Mouse (Mus musculus) cortical plate, adult 2 months (tissue): Measurements from ENCODE around the gene Alkal2. TPM values are rescaled to one million over a fixed set of nuclear protein-coding genes. Genes with fewer than 3 reads are reported as not detected.

Experiments
- H3K27ac ChIP-seq: fragments of 200-500 bp; 2 replicates; pipeline ENCODE4 v1.5.1; 2012; ENCODE audit warnings: low read length, control low read depth, inconsistent platforms; ENCODE audit not compliant: insufficient read depth
- H3K4me1 ChIP-seq: fragments of 200-500 bp; 2 replicates; pipeline ENCODE4 v1.6.1; 2011; ENCODE audit warnings: low read length; ENCODE audit not compliant: control insufficient read depth, insufficient read depth
- H3K4me3 ChIP-seq: fragments of 200-500 bp; 2 replicates; pipeline ENCODE4 v1.5.1; 2011; ENCODE audit warnings: mild to moderate bottlenecking, low read length, control low read depth; ENCODE audit not compliant: insufficient read depth
- CTCF ChIP-seq: fragments of 200-500 bp; IDR thresholded peaks from 2 replicates; pipeline ENCODE4 v1.5.1; 2011; ENCODE audit warnings: mild to moderate bottlenecking, control low read depth, low read length; ENCODE audit not compliant: insufficient read depth; ENCODE audit errors: extremely low read depth
- POLR2A ChIP-seq: fragments of 200-500 bp; IDR thresholded peaks from 2 replicates; pipeline ENCODE4 v1.6.1; 2011; ENCODE audit warnings: mild to moderate bottlenecking, low read length, control low read depth; ENCODE audit not compliant: insufficient read depth; ENCODE audit errors: extremely low read depth
- polyA plus RNA-seq: library from polyadenylated mRNA; depleted of rRNA; stranded (reverse); fragments of >200 nt; gene quantifications from 2 replicates; pipeline ENCODE4 v1.2.3, GENCODE M21; 2012; rRNA removed

Alkal2 gene
- polyA plus RNA-seq, 1 experiment = 1.1 TPM

DNA sequence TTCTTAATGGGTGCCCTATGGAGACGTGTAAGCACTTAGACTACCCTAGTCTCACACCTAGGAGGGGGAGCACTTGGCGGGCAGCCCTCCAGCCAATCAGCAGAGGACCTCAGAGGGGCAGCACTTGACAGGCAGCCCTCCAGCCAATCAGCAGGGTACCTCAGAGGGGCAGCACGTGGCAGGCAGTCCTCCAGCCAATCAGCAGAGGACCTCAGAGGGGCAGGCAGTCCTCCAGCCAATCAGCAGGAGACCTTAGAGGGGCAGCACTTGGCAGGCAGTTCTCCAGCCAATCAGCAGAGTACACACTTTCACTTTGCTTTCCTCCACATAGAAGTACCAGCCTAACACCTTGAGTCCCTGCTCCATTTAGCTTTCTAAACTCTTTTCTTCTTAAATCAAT, 38.3 kb downstream of the Alkal2 start:
- Histone ChIP-seq H3K4me1 (no peaks in the 10 kb centered on the region), H3K4me3 (no peak overlapping the region), H3K27ac (no peak overlapping the region)
- TF ChIP-seq CTCF (no peak), POLR2A (no peak)

GRCm38 (mm10) chr12:30928182-30928581, 44.1 kb downstream of the Alkal2 start:
- H3K4me1 ChIP-seq = no peaks in the 10 kb centered on the region
- no peak overlapping the region for H3K4me3 ChIP-seq
- H3K27ac ChIP-seq = no peak overlapping the region
- TF ChIP-seq CTCF (no peak), POLR2A (no peak)

DNA sequence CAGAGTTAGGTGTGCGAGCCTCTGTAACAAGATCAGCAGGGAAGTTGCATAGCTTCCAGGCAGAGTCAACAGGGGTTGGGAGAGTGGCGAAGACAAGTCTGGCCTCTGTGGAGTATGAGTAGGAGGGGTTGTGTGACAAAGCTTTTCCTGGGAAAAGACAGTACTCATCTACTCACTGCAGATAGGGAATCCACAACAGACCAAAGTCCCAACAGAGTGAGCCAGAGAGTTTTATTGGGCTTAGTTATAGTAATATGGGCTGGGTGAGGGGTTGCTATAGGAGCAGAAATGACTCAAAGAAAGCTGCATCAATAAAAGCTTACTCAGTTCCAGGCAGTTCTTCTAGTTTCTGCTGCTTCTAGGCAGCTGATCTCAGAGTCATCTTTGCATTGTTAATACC, 49.2 kb downstream of the Alkal2 start:
- Histone ChIP-seq H3K27ac (no peak overlapping the region), H3K4me3 (no peak overlapping the region), H3K4me1 (no peaks in the 10 kb centered on the region)
- TF ChIP-seq POLR2A = no peak
- no peak for TF ChIP-seq CTCF

- Histone ChIP-seq H3K27ac (no peak overlapping the region), H3K4me3 (no peak overlapping the region), H3K4me1 (no peaks in the 10 kb centered on the region)
- no peak for TF ChIP-seq POLR2A
- TF ChIP-seq CTCF = no peak
These were observed 52.8 kb downstream of the Alkal2 start for GRCm38 (mm10) chr12:30936899-30937298.

Other genes starting within 250 kb of the Alkal2 start
- gene Acp1, start 27.3 kb downstream of the Alkal2 start, polyA plus RNA-seq = 19.8 and 21.1 TPM in 2 replicates
- 8.7 and 9.3 TPM in 2 replicates for gene Sh3yl1, start 27.3 kb downstream of the Alkal2 start, polyA plus RNA-seq
- gene Fam110c, start 189.5 kb downstream of the Alkal2 start, polyA plus RNA-seq = 0.04 TPM in 1 of 2 replicates, not detected in the other